Mouse (Mus musculus): ENCODE results near the gene Sval3. TPM values are rescaled to one million over a fixed set of nuclear protein-coding genes. Genes with fewer than 3 reads are reported as not detected.

Sval3 gene
- total RNA-seq (2014; rRNA removed) (not detected in 2 replicates), polyA plus RNA-seq (2015; fragmentation: Nextera tagmentation; extraction: Ambion mirVana) (not detected in 2 replicates)

DNA sequence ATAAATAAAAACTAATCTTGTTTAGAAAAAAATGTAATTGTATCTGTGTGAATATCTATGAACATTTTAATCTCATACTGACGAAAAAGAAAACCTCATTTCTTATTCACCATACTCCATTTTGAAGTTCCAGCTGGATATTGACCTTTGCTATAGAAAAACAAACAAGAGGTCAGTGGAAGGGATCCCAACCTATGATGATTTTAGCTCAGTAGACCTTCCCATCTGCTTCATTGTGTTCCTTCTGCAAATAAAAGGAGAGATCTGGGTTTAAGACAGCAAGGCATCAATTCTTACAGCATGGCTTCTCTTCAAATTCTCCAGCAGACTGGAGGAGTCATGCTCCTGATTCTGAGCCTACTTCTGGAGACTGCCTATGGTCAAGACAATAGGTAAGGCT, at the start of gene Sval3:
Sval3 (plus strand) TSS at position 301 of the 400 bp plus-strand sequence.
- ATAC-seq (ENCODE audit: low FRiP score) = no peak
- TF ChIP-seq CTCF (IDR thresholded peaks at IDR 0.05) = no peak
- Histone ChIP-seq H3K4me3 (ENCODE audit: low read depth, low read length) (no peak within 1 kb of the TSS), H3K27me3 (ENCODE audit: insufficient read depth, low read length) (no peaks in the 10 kb centered on the region), H3K27ac (ENCODE audit: low read depth, low read length) (no peak within 1 kb of the TSS), H3K9me3 (ENCODE audit: low read length) (no peaks in the 10 kb centered on the region), H3K4me2 (ENCODE audit: low read depth, low read length, poor library complexity, severe bottlenecking) (no peak within 1 kb of the TSS), H3K9ac (replicated peaks; ENCODE audit: low read length, poor library complexity, severe bottlenecking) (no peak within 1 kb of the TSS), H3K4me1 (ENCODE audit: insufficient read depth, low read length) (no peaks in the 10 kb centered on the region), H3K36me3 (ENCODE audit: insufficient read depth, low read length) (no peaks in the 10 kb centered on the region)
- DNase-seq (ENCODE audit: low spot score) = no peak
- 76% methylated on average over 1 of the region's 1 CpGs for WGBS

DNA sequence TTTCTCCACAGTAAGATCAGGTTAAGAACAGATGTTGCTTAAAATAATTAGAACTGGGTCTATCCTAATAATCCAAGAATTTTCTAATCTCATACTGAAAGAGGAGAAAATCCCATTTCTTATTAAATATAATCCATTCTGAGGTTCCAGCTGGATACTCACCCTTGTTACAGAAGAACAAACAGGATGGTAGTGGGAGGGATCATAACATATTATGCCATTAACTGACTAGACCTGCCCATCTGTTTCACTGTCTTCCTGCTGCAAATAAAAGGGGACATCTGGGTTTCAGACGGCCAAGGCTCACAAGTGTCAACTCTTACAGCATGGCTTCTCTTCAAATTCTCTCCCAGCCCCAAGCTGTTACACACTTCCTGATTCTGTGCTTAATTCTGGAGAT, 16.6 kb upstream of the Sval3 start, which contains the start of gene Sval1:
Sval1 (plus strand) TSS at position 301 of the 400 bp plus-strand sequence.
- H3K9ac ChIP-seq (replicated peaks; ENCODE audit: low read length, poor library complexity, severe bottlenecking) = no peak within 1 kb of the TSS
- ATAC-seq (ENCODE audit: low FRiP score) (no peak), DNase-seq (ENCODE audit: low spot score) (no peak)
- no peak within 1 kb of the TSS for H3K27ac ChIP-seq (ENCODE audit: low read depth, low read length)
- H3K4me1 ChIP-seq (ENCODE audit: insufficient read depth, low read length) = no peaks in the 10 kb centered on the region
- TF ChIP-seq CTCF (IDR thresholded peaks at IDR 0.05) = no peak
- no peak within 1 kb of the TSS for H3K4me3 ChIP-seq (ENCODE audit: low read depth, low read length)
- H3K9me3 ChIP-seq (ENCODE audit: low read length) = no peaks in the 10 kb centered on the region
- no peak within 1 kb of the TSS for H3K4me2 ChIP-seq (ENCODE audit: low read depth, low read length, poor library complexity, severe bottlenecking)
- no peaks in the 10 kb centered on the region for H3K36me3 ChIP-seq (ENCODE audit: insufficient read depth, low read length)
- WGBS = 68% methylated on average over 1 of the region's 1 CpGs
- H3K27me3 ChIP-seq (ENCODE audit: insufficient read depth, low read length) = no peaks in the 10 kb centered on the region

Other genes starting within 250 kb of the Sval3 start
- gene Olfr459, start 193.0 kb upstream of the Sval3 start, total RNA-seq (2014; rRNA removed) = not detected in 2 replicates
- gene Olfr459, start 193.0 kb upstream of the Sval3 start, polyA plus RNA-seq (2015; fragmentation: Nextera tagmentation; extraction: Ambion mirVana) = not detected in 2 replicates
- gene Pip, start 120.6 kb upstream of the Sval3 start, total RNA-seq (2014; rRNA removed) = not detected in 2 replicates
- gene Pip, start 120.6 kb upstream of the Sval3 start, polyA plus RNA-seq (2015; fragmentation: Nextera tagmentation; extraction: Ambion mirVana) = not detected in 2 replicates
- not detected in 2 replicates for gene Sval2, start 115.2 kb upstream of the Sval3 start, total RNA-seq (2014; rRNA removed)
- gene Sval2, start 115.2 kb upstream of the Sval3 start, polyA plus RNA-seq (2015; fragmentation: Nextera tagmentation; extraction: Ambion mirVana) = not detected in 2 replicates
- not detected in 2 replicates for gene Sval1, start 16.5 kb upstream of the Sval3 start, total RNA-seq (2014; rRNA removed)
- not detected in 2 replicates for gene Sval1, start 16.5 kb upstream of the Sval3 start, polyA plus RNA-seq (2015; fragmentation: Nextera tagmentation; extraction: Ambion mirVana)
- not detected in 2 replicates for gene Sva, start 70.3 kb downstream of the Sval3 start, total RNA-seq (2014; rRNA removed)
- gene Sva, start 70.3 kb downstream of the Sval3 start, polyA plus RNA-seq (2015; fragmentation: Nextera tagmentation; extraction: Ambion mirVana) = not detected in 2 replicates
- gene Tas2r139, start 172.8 kb downstream of the Sval3 start, total RNA-seq (2014; rRNA removed) = not detected in 2 replicates
- gene Tas2r139, start 172.8 kb downstream of the Sval3 start, polyA plus RNA-seq (2015; fragmentation: Nextera tagmentation; extraction: Ambion mirVana) = not detected in 2 replicates
- gene Tas2r144, start 247.2 kb downstream of the Sval3 start, total RNA-seq (2014; rRNA removed) = not detected in 2 replicates
- gene Tas2r144, start 247.2 kb downstream of the Sval3 start, polyA plus RNA-seq (2015; fragmentation: Nextera tagmentation; extraction: Ambion mirVana) = not detected in 2 replicates

All from midbrain, postnatal 0 days (tissue).